Comparison of ENCODE assay signal across 7 mouse cellular contexts in genomic region chr4:132076480-132077405, GRCm38 (mm10). TPM values are rescaled to one million over a fixed set of nuclear protein-coding genes. Genes with fewer than 3 reads are reported as not detected.
DNase-seq lines count a peak whose midpoint lies in the region; ATAC-seq and TF ChIP-seq lines count a peak whose summit lies in the region.

No protein-coding gene starts in this region.

- peaks cover 67% of the 10 kb centered on the region for H3K4me1 ChIP-seq in erythroblast, embryonic 14.5 days (ENCODE audit: control insufficient read depth)
- peaks cover 4% of the 10 kb centered on the region; the same call in 1 of the 2 replicates for H3K4me1 ChIP-seq in intestine, postnatal 0 days (replicated peaks; ENCODE audit: control insufficient read depth, insufficient read depth, low read length)
- H3K4me1 ChIP-seq in liver, postnatal 0 days (ENCODE audit: insufficient read depth) = peaks cover 57% of the 10 kb centered on the region

- 23% methylated on average over 20 of the region's 20 CpGs for WGBS in intestine, postnatal 0 days
- WGBS in liver, postnatal 0 days (ENCODE audit: insufficient replicate concordance) = 12% methylated on average over 20 of the region's 20 CpGs

- TF ChIP-seq EP300 in liver, postnatal 0 days (IDR thresholded peaks at IDR 0.05; ENCODE audit: low read depth) = peak; percentile 98

- H3K4me2 ChIP-seq in intestine, postnatal 0 days (replicated peaks; ENCODE audit: low read depth) = peak overlapping the region; percentile 43
- H3K4me2 ChIP-seq in liver, postnatal 0 days (ENCODE audit: low read depth, low read length) = peak overlapping the region; percentile 85

- no peaks in the 10 kb centered on the region for H3K27me3 ChIP-seq in erythroblast, embryonic 14.5 days (ENCODE audit: control insufficient read depth)
- no peaks in the 10 kb centered on the region for H3K27me3 ChIP-seq in intestine, postnatal 0 days (replicated peaks; ENCODE audit: control insufficient read depth, insufficient read depth, low read length)
- H3K27me3 ChIP-seq in liver, postnatal 0 days (ENCODE audit: insufficient read depth, low read length) = no peaks in the 10 kb centered on the region

- ATAC-seq in intestine, postnatal 0 days = peak; percentile 14; the same call in 1 of the 2 replicates
- peak; percentile 57 for ATAC-seq in liver, postnatal 0 days

- peak; percentile 51 for DNase-seq in testis, postnatal 10 days (ENCODE audit: low spot score)
- DNase-seq in testis, postnatal 14 days (ENCODE audit: low spot score) = no peak
- peak; percentile 65 for DNase-seq in adrenal gland, postnatal 25 days
- peak; percentile 92 for DNase-seq in liver, postnatal 0 days
- peak; percentile 74 to 87 for DNase-seq in spleen, postnatal 36 days (ENCODE audit: low spot score in 2 of 2)

- peak overlapping the region; percentile 82 for H3K4me3 ChIP-seq in erythroblast, embryonic 14.5 days (replicated peaks)
- H3K4me3 ChIP-seq in intestine, postnatal 0 days (ENCODE audit: low read depth, low read length) = no peak overlapping the region
- H3K4me3 ChIP-seq in liver, postnatal 0 days (ENCODE audit: low read depth, low read length) = peak overlapping the region; percentile 43

- H3K36me3 ChIP-seq in erythroblast, embryonic 14.5 days (ENCODE audit: control insufficient read depth) = peaks cover 31% of the 10 kb centered on the region
- no peaks in the 10 kb centered on the region for H3K36me3 ChIP-seq in intestine, postnatal 0 days (ENCODE audit: control insufficient read depth, insufficient read depth)
- H3K36me3 ChIP-seq in liver, postnatal 0 days (replicated peaks; ENCODE audit: insufficient read depth, low read length) = peaks cover 5% of the 10 kb centered on the region; the same call in 1 of the 2 replicates

- peak overlapping the region; percentile 41 for H3K27ac ChIP-seq in intestine, postnatal 0 days (ENCODE audit: low read depth, low read length)
- H3K27ac ChIP-seq in liver, postnatal 0 days (ENCODE audit: low read depth) = peak overlapping the region; percentile 100

- TF ChIP-seq CTCF in intestine, postnatal 0 days (IDR thresholded peaks at IDR 0.05; ENCODE audit: low read depth) = no peak
- TF ChIP-seq CTCF in liver, postnatal 0 days (IDR thresholded peaks at IDR 0.05; ENCODE audit: low read depth) = no peak

- no peak overlapping the region for H3K9ac ChIP-seq in intestine, postnatal 0 days (ENCODE audit: low read depth, low read length)
- peak overlapping the region; percentile 79 for H3K9ac ChIP-seq in liver, postnatal 0 days (replicated peaks)

- H3K9me3 ChIP-seq in erythroblast, embryonic 14.5 days (ENCODE audit: control insufficient read depth, low read length) = no peaks in the 10 kb centered on the region
- no peaks in the 10 kb centered on the region for H3K9me3 ChIP-seq in intestine, postnatal 0 days (ENCODE audit: control insufficient read depth)
- H3K9me3 ChIP-seq in liver, postnatal 0 days (ENCODE audit: low read length) = no peaks in the 10 kb centered on the region

RNA-seq across cellular contexts. Expression of gene Epb41, which starts 1.6 kb away (rescaled TPM):
- total RNA-seq in adrenal gland, postnatal 25 days (2021) = 65.5 and 70.8 TPM in 2 replicates
- 120 and 121 TPM in 2 replicates for polyA plus RNA-seq in erythroblast, embryonic 14.5 days (2012)
- polyA plus RNA-seq in intestine, postnatal 0 days (2015; fragmentation: Nextera tagmentation; extraction: Ambion mirVana) = 22.2 TPM in 2 replicates
- polyA plus RNA-seq in liver, postnatal 0 days (2015; fragmentation: Nextera tagmentation; extraction: Ambion mirVana) = 65.7 and 75.1 TPM in 2 replicates

RNA-seq across cellular contexts. Expression of gene Gm10300, which starts 2.2 kb away (rescaled TPM):
- 0.61 TPM in 1 of 2 replicates, not detected in the other for total RNA-seq in adrenal gland, postnatal 25 days (2021)
- polyA plus RNA-seq in erythroblast, embryonic 14.5 days (2012) = 0.05 and 0.06 TPM in 2 replicates
- 0.08 and 0.09 TPM in 2 replicates for polyA plus RNA-seq in intestine, postnatal 0 days (2015; fragmentation: Nextera tagmentation; extraction: Ambion mirVana)
- 0.18 and 0.28 TPM in 2 replicates for polyA plus RNA-seq in liver, postnatal 0 days (2015; fragmentation: Nextera tagmentation; extraction: Ambion mirVana)
